Comparison of ENCODE assay signal across 24 mouse cellular contexts in the genomic region with DNA sequence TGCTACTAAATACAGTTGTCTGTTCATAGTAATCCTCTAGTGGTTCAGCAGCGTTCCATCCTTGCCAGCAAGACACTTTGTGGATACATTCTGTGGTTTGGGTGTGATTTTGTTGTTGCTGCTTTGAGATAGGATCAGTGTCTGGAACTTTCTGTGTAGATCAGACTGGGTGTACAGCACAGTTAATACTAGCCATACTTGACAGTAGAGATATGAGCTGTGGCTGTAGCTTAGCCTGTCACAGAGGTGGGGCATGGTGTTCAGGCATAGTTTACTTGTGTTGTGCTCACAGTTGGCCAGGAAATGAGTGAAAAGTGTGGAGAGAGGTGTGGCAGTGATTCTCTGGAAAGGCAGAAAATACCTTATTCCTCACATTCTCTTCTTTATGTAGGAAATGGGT. TPM values are rescaled to one million over a fixed set of nuclear protein-coding genes. Genes with fewer than 3 reads are reported as not detected.
A peak's percentile ranks its signal among the peaks of the same experiment; 100 is the strongest.
DNase-seq lines count a peak whose midpoint lies in the region; ATAC-seq and TF ChIP-seq lines count a peak whose summit lies in the region.
"Had no signal": no experiment of that assay in that cellular context is flagged by ENCODE, and none has a peak within 500 bp of the region (broad histone marks: within the 10 kb centered on the region; RNA-seq: fewer than 3 reads in every experiment).

No protein-coding gene starts in this region.

- no peak overlapping the region for H3K4me3 ChIP-seq in gastrocnemius, adult 2 months
- peak overlapping the region; percentile 47 for H3K4me3 ChIP-seq in megakaryocyte, embryonic 14.5 days (replicated peaks)
- H3K4me3 ChIP-seq: embryonic facial prominence, embryonic 10.5 days; embryonic facial prominence, embryonic 13.5 days; erythroblast, embryonic 14.5 days; forebrain, embryonic 12.5 days; forebrain, embryonic 15.5 days; hindbrain, embryonic 12.5 days; hindbrain, embryonic 15.5 days had no signal

- H3K27ac ChIP-seq in gastrocnemius, adult 2 months: peak overlapping the region; percentile 32; the same call in 1 of the 2 replicates
- H3K27ac ChIP-seq: embryonic facial prominence, embryonic 10.5 days; embryonic facial prominence, embryonic 13.5 days; forebrain, embryonic 12.5 days; forebrain, embryonic 15.5 days; hindbrain, embryonic 12.5 days; hindbrain, embryonic 15.5 days had no signal

- ATAC-seq in megakaryocyte, adult 5-6 weeks (ENCODE audit: poor library complexity, severe bottlenecking): no peak
- peak; percentile 62; the same call in 1 of the 2 replicates for ATAC-seq in megakaryocyte-erythroid progenitor cell, adult 5-6 weeks (replicated peaks; ENCODE audit: low FRiP score, low TSS enrichment, poor library complexity, severe bottlenecking)
- ATAC-seq: forebrain, embryonic 15.5 days had no signal

- peaks cover 81% of the 10 kb centered on the region for H3K4me1 ChIP-seq in megakaryocyte, embryonic 14.5 days
- H3K4me1 ChIP-seq: forebrain, embryonic 15.5 days; hindbrain, embryonic 15.5 days had no signal

- TF ChIP-seq CTCF in gastrocnemius, adult 2 months (IDR thresholded peaks at IDR 0.05): no peak

- no peaks in the 10 kb centered on the region for H3K27me3 ChIP-seq in megakaryocyte, embryonic 14.5 days (replicated peaks)
- H3K27me3 ChIP-seq: embryonic facial prominence, embryonic 13.5 days; forebrain, embryonic 12.5 days; forebrain, embryonic 15.5 days; hindbrain, embryonic 12.5 days; hindbrain, embryonic 15.5 days had no signal

- H3K9me3 ChIP-seq in megakaryocyte, embryonic 14.5 days: no peaks in the 10 kb centered on the region
- H3K9me3 ChIP-seq: embryonic facial prominence, embryonic 10.5 days; embryonic facial prominence, embryonic 13.5 days; forebrain, embryonic 12.5 days; forebrain, embryonic 15.5 days; G1E; hindbrain, embryonic 12.5 days; hindbrain, embryonic 15.5 days had no signal

- DNase-seq in gastrocnemius, adult 2 months: no peak
- no peak for DNase-seq in gastrocnemius, postnatal 4 days (ENCODE audit: low spot score in 2 of 2)
- DNase-seq in spleen, postnatal 10 days (ENCODE audit: low spot score in 2 of 2): no peak
- DNase-seq: adrenal gland, adult 2 months; adrenal gland, postnatal 14 days; cerebellum, adult 11 months; cerebellum, adult 2 months; cerebellum, postnatal 10 days; cerebellum, postnatal 36 days; embryo, embryonic 11 days; gastrocnemius, postnatal 10 days; gastrocnemius, postnatal 36 days; heart, adult 11 months had no signal

- H3K36me3 ChIP-seq in megakaryocyte, embryonic 14.5 days (replicated peaks; ENCODE audit: low read length): peaks cover 65% of the 10 kb centered on the region

- intact Hi-C loops in gastrocnemius, adult 2 months (cut with DNase I): no loop called here

RNA-seq across cellular contexts. Expression of a gene that starts 20.9 kb away (rescaled TPM):
- total RNA-seq in gastrocnemius, adult 2 months (2021): 1 to 10 TPM; 2.9 to 3.4 TPM
- 10 to 100 TPM in 1 of 2 experiments, 1 to 10 TPM in 1; 8.7 to 11.6 TPM for total RNA-seq in gastrocnemius, postnatal 4 days (2021)
- polyA plus RNA-seq in megakaryocyte, embryonic 14.5 days (2012; ENCODE audit: insufficient read depth, low replicate concordance): 0.19 and 0.57 TPM in 2 replicates
- total RNA-seq in megakaryocyte, adult 5-6 weeks (2015): 9.4 TPM in 2 replicates
- 6.1 and 8.4 TPM in 2 replicates for total RNA-seq in megakaryocyte, adult 5-6 weeks (2017)
- total RNA-seq in megakaryocyte-erythroid progenitor cell, adult 5-6 weeks (2014; fragmentation: Nextera tagmentation): 9.5 and 13.2 TPM in 2 replicates
- 4.9 and 6.2 TPM in 2 replicates for total RNA-seq in megakaryocyte-erythroid progenitor cell, adult 5-6 weeks (2017)

RNA-seq across cellular contexts. Expression of a gene that starts 22.2 kb away (rescaled TPM):
- total RNA-seq in gastrocnemius, adult 2 months (2021): 10 to 100 TPM; 56.1 to 64.5 TPM
- total RNA-seq in gastrocnemius, postnatal 4 days (2021): 100 to 1,000 TPM; 109 to 112 TPM
- polyA plus RNA-seq in megakaryocyte, embryonic 14.5 days (2012; ENCODE audit: insufficient read depth, low replicate concordance): 43.7 and 134 TPM in 2 replicates
- 43.3 and 45.9 TPM in 2 replicates for total RNA-seq in megakaryocyte, adult 5-6 weeks (2015)
- total RNA-seq in megakaryocyte, adult 5-6 weeks (2017): 239 and 253 TPM in 2 replicates
- total RNA-seq in megakaryocyte-erythroid progenitor cell, adult 5-6 weeks (2014; fragmentation: Nextera tagmentation): 60.4 and 69.2 TPM in 2 replicates
- 218 and 226 TPM in 2 replicates for total RNA-seq in megakaryocyte-erythroid progenitor cell, adult 5-6 weeks (2017)
